Mouse (Mus musculus): ENCODE measurements around the gene Erg28.

The Erg28 gene

DNA sequence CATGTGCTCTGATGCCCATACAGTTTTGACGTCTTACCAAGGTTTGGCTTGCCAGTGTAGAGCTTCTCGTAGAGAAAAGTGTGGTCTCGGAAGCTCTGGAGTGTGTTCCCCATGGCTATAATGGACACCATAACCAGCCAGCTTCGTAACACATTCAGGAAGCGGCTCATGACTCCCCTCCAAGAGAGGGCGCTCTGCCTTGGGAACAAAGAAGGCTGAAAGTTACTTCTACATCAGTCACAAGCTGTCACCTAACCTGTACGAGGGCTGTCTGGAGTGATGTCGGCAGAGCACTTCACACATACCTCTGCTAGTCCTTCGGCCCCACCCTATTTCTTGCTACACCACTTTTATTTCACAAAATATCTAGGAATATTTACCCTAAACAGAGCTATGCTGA is 2.3 kb downstream of the Erg28 start:
- in situ Hi-C loops (cut with MboI; ENCODE audit: low sequenced_read_pairs) = no loop called here

GRCm38 (mm10) chr12:85813599-85813998 is 10.8 kb downstream of the Erg28 start:
- in situ Hi-C loops (cut with MboI; ENCODE audit: low sequenced_read_pairs) = loop anchor here (10.0 kb wide), 1 partner anchor 309 kb away; no protein-coding TSS in a partner anchor

DNA sequence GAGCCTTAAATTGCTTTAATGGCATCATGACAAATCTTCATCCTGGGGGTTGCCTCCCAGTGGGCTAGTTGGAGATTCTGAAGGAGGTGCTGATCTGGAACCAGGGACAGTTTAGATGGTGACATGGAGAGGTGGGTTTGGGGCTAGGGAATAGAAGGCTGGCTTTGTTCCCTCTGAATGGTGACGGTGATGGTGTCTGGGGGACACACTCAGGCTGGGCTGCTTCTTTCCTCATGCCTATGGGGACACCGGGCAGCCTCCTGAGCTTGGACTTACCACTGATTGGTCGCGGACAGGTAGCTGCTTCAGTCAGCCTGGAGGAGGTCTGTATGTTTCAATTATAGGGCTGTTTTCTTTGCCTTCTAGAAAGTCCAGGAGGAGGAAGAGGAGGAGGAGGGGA is 12.7 kb downstream of the Erg28 start:
- in situ Hi-C loops (cut with MboI; ENCODE audit: low sequenced_read_pairs) = loop anchor here (10.0 kb wide), 1 partner anchor 307 kb away; no protein-coding TSS in a partner anchor

DNA sequence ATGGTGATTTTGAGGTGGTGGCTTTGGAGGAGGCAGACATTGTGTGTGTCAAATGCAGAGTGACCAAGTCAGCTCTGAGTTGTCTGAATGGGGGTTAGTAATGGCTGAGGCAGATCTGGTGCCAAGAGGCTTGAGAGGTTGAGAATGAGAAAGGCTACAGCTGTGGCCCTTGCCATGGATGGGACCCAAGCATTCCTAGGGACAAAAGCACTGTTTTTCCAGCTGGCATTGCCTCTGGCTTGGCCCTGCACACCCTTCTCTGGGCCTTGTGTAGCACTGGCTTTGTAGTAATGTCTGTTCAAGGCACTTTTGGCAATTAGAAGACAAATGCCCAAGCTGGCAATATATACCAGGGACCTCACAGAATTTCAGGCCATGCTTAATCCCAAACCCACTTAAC is 13.4 kb downstream of the Erg28 start:
- in situ Hi-C loops (cut with MboI; ENCODE audit: low sequenced_read_pairs) = loop anchor here (10.0 kb wide), 1 partner anchor 306 kb away; no protein-coding TSS in a partner anchor

DNA sequence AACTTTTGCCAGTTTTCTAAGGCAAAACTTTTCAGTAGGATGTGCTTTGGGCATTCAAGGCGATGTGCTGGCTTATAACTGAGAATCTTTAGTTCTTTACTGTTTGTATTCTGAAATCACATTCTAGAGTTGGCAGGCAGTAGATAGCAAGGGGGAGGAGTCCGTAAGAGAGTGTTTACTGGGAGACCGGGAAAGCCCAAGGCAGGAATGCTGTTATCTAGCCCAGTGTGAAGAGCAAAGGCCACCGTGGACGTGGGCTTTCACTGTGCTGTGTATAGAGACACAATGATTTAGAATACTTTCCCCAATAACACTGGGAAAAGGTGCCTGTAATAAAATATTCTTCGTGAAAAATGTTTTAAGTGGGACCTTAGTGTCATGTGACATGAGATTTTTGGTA is 14.6 kb downstream of the Erg28 start:
- in situ Hi-C loops (cut with MboI; ENCODE audit: low sequenced_read_pairs) = loop anchor here (10.0 kb wide), 1 partner anchor 305 kb away; no protein-coding TSS in a partner anchor

DNA sequence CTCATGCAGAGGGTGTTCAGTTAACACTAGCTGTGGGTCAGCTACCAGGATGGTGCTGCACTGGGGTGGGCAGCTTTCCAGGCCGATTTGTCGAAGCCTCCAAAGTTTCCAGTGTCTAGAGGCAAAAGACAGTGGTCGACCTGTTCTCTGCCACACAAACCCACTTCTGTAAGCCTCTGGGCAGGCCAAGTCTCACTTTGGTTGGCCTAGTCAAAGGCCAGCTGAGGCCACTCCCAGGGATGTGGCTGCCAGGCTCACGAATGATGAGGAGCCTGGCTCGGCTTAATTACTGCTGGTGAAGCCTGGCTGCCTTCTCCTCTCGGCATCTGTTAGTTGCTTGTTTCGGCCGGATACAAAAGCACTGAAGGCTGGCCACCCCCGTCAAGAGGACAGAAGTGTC is 24.3 kb downstream of the Erg28 start:
- in situ Hi-C loops (cut with MboI; ENCODE audit: low sequenced_read_pairs) = no loop called here

- in situ Hi-C loops (cut with MboI; ENCODE audit: low sequenced_read_pairs) = no loop called here
Observed at GRCm38 (mm10) chr12:85795551-85795950, 28.8 kb downstream of the Erg28 start.

DNA sequence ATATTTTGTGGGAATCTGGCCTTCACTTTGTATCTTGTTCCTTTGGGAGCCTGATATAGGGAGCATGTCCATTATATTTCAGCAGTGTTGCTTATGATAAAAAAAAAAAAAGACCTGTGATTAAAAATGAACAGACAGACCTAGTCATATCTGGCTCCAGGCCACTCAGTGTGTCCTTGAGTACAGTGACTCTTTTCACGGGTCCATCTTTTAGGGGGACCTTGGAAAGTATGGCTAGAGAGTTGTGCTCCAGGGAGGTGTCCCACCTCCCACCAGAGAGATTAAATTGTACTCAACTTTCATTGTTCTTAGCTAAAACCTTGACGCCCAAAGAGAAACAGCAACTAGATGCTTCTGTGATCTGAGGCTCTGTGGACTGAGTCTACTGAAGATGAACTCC is 30.3 kb downstream of the Erg28 start:
- in situ Hi-C loops (cut with MboI; ENCODE audit: low sequenced_read_pairs) = no loop called here

DNA sequence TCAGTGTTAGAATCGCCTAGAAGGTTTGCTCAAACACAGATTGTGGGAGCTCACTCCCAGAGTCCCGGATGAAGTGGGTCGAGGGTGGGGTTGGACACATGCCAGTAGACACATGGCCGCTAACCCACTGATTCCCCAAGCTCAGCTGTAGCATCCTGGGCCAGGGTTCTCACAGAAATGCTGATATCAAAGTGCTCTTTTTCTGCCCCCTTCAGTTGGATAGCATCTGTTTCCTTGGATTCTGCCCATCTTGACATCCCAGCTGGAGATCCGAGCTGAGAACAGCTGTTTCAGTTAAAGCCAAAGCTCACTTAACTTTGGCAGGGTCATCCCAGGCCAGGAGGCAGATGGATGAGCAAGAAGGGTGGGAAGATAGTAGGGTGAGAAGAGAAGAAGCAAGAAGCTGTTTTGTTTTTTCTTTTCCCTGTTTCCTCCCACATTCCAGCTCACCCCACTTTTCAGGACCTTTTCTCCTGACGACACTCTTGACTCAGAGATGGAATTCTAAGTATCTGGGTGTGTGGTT is 31.5 kb downstream of the Erg28 start:
- in situ Hi-C loops (cut with MboI; ENCODE audit: low sequenced_read_pairs) = no loop called here

GRCm38 (mm10) chr12:85792158-85792557 is 32.2 kb downstream of the Erg28 start:
- in situ Hi-C loops (cut with MboI; ENCODE audit: low sequenced_read_pairs) = no loop called here

DNA sequence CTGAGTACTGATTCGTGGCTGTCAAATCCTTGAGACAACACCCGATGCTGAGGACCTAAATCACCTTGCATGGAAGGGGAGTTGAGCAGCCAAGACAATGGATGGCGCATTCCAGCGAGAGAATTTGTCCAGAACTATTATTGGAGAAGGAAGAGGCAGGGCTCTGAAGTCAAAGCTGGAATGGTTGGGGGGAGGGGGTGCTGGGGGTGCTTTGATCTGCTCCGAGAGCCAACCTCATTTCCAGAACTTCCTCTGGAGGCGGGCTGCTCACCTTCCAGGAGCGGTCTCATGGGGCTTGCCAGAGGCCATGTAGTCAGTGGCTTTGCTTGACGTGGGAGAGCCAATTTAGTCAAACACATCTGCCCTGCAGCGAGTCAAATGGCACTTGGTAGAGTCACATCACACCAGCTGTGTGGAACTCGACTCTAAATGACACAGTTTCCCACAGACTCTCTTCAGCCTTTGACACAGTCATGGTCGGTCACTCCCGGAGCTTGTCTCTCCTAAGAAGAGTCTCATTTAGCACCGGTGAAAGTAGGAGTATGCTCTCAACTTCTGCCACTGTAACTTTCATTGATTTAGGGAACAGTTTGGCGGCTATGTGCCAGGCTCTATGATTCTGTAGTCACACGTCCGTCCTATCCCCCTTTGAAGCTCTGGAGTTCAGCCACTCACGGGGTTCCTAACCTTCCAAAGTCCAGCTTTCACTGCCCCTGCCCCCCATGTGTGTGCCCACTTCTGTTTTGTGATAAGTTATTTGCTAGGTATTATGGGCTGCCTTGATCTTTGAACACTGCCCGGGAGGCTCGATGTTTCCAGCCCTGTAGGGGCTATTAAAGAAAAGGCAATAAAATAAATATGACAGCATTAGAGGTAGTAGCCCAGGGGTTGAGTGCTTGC is 39.2 kb downstream of the Erg28 start:
- in situ Hi-C loops (cut with MboI; ENCODE audit: low sequenced_read_pairs) = no loop called here

GRCm38 (mm10) chr12:85781606-85782005 is 42.7 kb downstream of the Erg28 start:
- in situ Hi-C loops (cut with MboI; ENCODE audit: low sequenced_read_pairs) = no loop called here

GRCm38 (mm10) chr12:85779707-85780106 is 44.6 kb downstream of the Erg28 start:
- in situ Hi-C loops (cut with MboI; ENCODE audit: low sequenced_read_pairs) = no loop called here

GRCm38 (mm10) chr12:85778962-85779361 is 45.4 kb downstream of the Erg28 start:
- in situ Hi-C loops (cut with MboI; ENCODE audit: low sequenced_read_pairs) = no loop called here

DNA sequence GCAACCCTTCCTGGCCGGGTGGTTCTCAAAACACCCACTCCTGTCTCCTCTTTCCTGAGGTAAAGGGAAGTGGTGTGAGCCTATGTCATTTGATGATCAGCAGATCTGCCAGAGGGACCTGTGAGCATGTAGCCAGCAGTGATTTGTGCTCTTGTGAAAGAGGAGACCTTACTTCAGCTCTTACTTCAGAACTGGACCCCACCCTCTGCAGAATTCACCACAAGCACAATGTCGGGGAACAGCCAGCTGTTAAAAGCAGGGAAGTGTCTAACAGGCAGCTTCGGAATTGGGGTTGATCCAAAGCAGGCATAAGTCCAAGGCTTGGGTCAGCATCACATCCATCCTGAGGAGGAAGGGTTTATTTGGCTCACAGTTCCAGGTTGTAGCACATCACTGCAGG is 53.0 kb downstream of the Erg28 start:
- in situ Hi-C loops (cut with MboI; ENCODE audit: low sequenced_read_pairs) = no loop called here

- in situ Hi-C loops (cut with MboI; ENCODE audit: low sequenced_read_pairs) = no loop called here
Observed at GRCm38 (mm10) chr12:85767750-85768149, 56.6 kb downstream of the Erg28 start.

- in situ Hi-C loops (cut with MboI; ENCODE audit: low sequenced_read_pairs) = no loop called here
Observed at GRCm38 (mm10) chr12:85766287-85766686, 58.1 kb downstream of the Erg28 start.
